Mouse (Mus musculus) hindbrain, embryonic 13.5 days (tissue): ENCODE measurements around the gene Kcnq4. TPM values are rescaled to one million over a fixed set of nuclear protein-coding genes. Genes with fewer than 3 reads are reported as not detected.

ENCODE experiments used
- ATAC-seq: fragments of 200-750 bp; cut with Nextera tagmentation; 2 replicates; pipeline ENCODE4 v1.8.0; 2017; ENCODE audit warnings: moderate TSS enrichment; ENCODE audit not compliant: low FRiP score
- H3K27ac ChIP-seq: fragments of 300-500 bp; sonication (generic); 2 replicates; pipeline ENCODE4 v1.5.1; 2015; ENCODE audit warnings: inconsistent platforms, mild to moderate bottlenecking, moderate library complexity
- H3K27me3 ChIP-seq: fragments of 300-500 bp; sonication (generic); 2 replicates; pipeline ENCODE4 v1.6.1; 2015; ENCODE audit warnings: mild to moderate bottlenecking, inconsistent platforms
- H3K36me3 ChIP-seq: fragments of 300-500 bp; sonication (generic); 2 replicates; pipeline ENCODE4 v1.6.1; 2015; ENCODE audit warnings: mild to moderate bottlenecking, inconsistent platforms
- H3K4me1 ChIP-seq: fragments of 300-500 bp; sonication (generic); replicated peaks from 2 replicates; pipeline ENCODE4 v1.6.1; 2015; ENCODE audit warnings: inconsistent platforms
- H3K4me2 ChIP-seq: fragments of 300-500 bp; sonication (generic); 2 replicates; pipeline ENCODE4 v1.6.1; 2015; ENCODE audit warnings: inconsistent platforms, mild to moderate bottlenecking, moderate library complexity
- H3K4me3 ChIP-seq: fragments of 300-500 bp; sonication (generic); 2 replicates; pipeline ENCODE4 v1.5.1; 2015; ENCODE audit warnings: mild to moderate bottlenecking, inconsistent platforms
- H3K9ac ChIP-seq: fragments of 300-500 bp; sonication (generic); 2 replicates; pipeline ENCODE4 v1.6.1; 2015; ENCODE audit warnings: mild to moderate bottlenecking, inconsistent platforms
- H3K9me3 ChIP-seq: fragments of 300-500 bp; sonication (generic); 2 replicates; pipeline ENCODE4 v1.6.1; 2016; ENCODE audit warnings: inconsistent platforms
- WGBS: fragments of 180-500 bp; shearing (Covaris S2); methylation state at CpG from one replicate; pipeline ENCODE4 v1.1.7; 2015; 5-methylcytosine and 5-hydroxymethylcytosine counted together
- microRNA counts: library from miRNA; unstranded; fragments of <30 nt; microRNA quantifications from one replicate; lab custom pipeline; 2016
- microRNA-seq: library from miRNA; unstranded; fragments of <30 nt; microRNA quantifications from one replicate; pipeline ENCODE4, GENCODE M21; 2016
- polyA plus RNA-seq: library from polyadenylated mRNA; unstranded; fragments of >200 nt; fragmentation: Nextera tagmentation; extraction: Ambion mirVana; gene quantifications from 2 replicates; pipeline ENCODE4 v1.2.1, GENCODE M21; 2015

Kcnq4 gene
- polyA plus RNA-seq, 1 experiment from 2014 or later, result 5.8 TPM

DNA sequence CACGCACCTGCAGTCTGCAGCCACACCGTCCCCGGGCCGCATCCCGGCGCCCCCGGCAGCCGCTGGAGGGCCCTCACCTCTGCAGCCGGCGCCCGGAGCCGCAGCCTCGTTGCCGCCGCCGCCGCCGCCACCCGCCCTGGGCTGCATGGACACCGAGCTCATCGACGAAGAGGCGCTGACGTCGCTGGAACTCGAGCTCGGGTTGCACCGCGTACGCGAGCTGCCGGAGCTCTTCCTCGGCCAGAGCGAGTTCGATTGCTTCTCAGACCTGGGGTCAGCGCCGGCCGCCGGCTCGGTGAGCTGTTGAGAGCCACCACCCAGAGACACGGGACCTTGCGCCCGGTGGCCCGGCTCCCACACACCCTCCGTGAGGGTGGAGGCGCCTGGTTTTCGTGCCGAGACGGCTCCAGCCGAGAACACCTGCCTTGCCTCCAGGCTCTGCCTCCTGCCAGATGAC lies 81.3 kb downstream of the Kcnq4 start:
- under 1% methylated on average over 50 of the region's 50 CpGs for WGBS
- peak overlapping the region; percentile 75 for H3K9ac ChIP-seq
- H3K27me3 ChIP-seq, result peaks cover 55% of the 10 kb centered on the region
- H3K4me1 ChIP-seq, result peaks cover 20% of the 10 kb centered on the region
- no peaks in the 10 kb centered on the region for H3K9me3 ChIP-seq
- peak; percentile 60 for ATAC-seq
- no peak overlapping the region for H3K27ac ChIP-seq
- peak overlapping the region; percentile 55 for H3K4me3 ChIP-seq
- peak overlapping the region; percentile 99 for H3K4me2 ChIP-seq
- no peaks in the 10 kb centered on the region for H3K36me3 ChIP-seq

DNA sequence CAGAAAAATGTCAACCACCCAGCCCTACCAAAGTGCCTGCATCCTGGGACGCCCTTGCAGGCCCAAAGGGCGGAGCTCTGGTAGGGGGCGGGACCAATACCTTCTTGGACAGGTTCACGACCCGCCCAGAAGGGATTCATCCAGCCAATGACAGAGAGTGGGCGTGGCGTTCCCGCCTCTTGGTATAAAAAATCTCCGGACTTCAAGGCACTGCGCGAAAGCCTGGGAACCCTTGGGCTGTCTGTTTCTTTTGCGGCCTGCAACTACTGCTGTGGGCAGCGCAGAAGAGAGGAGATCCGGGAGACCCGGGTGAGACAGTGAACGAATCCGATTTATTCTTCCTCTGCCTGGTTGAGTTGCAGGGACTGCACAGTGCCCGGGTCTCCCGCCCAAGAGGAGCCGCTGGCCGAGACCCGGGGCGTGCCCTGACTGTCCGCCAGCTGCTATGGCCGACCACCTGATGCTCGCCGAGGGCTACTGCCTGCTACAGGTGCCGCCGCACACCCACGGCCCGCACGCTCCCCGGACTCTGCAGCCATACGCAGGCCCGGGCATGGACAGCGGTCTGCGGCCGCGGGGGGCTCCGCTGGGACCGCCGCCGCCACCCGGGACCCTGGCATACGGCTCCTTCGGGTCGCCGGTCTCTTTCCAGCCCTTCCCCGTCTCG lies 81.9 kb downstream of the Kcnq4 start, which contains the start of gene Cited4:
Gene Cited4 (plus strand): TSS at position 215 of the 667 bp plus-strand sequence.
- peaks cover 20% of the 10 kb centered on the region for H3K4me1 ChIP-seq
- peak within 1 kb of the TSS; percentile 99 for H3K4me2 ChIP-seq
- no peaks in the 10 kb centered on the region for H3K36me3 ChIP-seq
- H3K27me3 ChIP-seq, result peaks cover 49% of the 10 kb centered on the region
- H3K4me3 ChIP-seq, result peak within 1 kb of the TSS; percentile 55
- WGBS, result under 1% methylated on average over 50 of the region's 50 CpGs
- H3K27ac ChIP-seq, result no peak within 1 kb of the TSS
- ATAC-seq, result peak; percentile 81
- peak within 1 kb of the TSS; percentile 75 for H3K9ac ChIP-seq
- no peaks in the 10 kb centered on the region for H3K9me3 ChIP-seq

DNA sequence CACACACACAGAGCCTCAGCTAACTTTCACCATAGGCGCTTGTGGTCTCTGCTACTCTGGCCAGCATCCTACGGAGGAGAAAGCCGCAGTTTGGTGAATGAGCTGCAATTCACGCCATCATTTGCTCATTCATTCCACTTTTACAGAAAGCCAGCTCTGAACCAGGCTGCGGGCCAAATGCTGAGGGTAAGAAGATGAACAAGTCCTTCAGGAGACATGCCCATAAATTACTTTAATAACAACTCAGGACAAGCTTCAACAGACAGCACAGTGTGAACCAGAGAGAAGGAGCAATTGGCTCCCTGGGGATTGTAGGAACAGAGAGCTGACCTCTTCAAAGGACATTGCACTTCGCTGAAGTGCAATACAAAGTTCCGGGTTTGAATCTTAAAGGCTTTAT lies 82.6 kb downstream of the Kcnq4 start:
- Histone ChIP-seq H3K27me3 (peaks cover 42% of the 10 kb centered on the region), H3K4me2 (no peak overlapping the region), H3K9ac (no peak overlapping the region), H3K9me3 (no peaks in the 10 kb centered on the region), H3K36me3 (no peaks in the 10 kb centered on the region), H3K4me3 (no peak overlapping the region), H3K4me1 (peaks cover 20% of the 10 kb centered on the region), H3K27ac (no peak overlapping the region)
- 61% methylated on average over 7 of the region's 7 CpGs for WGBS
- ATAC-seq, result no peak

DNA sequence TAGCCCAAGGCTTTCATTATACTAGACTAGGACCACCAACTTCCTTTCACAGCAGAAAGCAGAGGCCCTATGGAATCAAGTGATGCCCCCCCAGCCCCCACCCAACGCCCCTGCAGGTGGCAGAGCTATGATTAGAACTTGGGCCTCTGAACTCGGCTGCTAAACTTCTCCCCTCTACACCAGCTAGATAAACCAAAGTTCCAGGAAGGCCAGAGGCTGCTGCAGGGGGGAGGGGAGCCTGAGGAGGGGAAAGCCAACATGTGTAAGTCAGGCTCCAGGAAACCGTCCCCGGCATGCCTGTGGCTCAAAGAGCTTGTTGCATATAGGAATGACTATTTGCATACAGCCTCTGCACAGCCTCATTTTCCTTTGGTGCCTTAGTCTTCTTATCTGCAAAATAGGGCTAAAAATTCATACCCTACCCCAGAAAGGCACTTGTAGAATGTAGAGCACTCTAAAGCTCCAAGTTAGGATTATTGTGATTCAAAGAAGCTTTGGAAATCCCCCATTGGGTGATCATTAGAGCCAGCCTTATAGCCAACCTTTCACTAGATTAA lies 83.2 kb downstream of the Kcnq4 start:
- Histone ChIP-seq H3K9ac (no peak overlapping the region), H3K4me3 (no peak overlapping the region), H3K4me1 (peaks cover 20% of the 10 kb centered on the region), H3K27ac (no peak overlapping the region), H3K36me3 (no peaks in the 10 kb centered on the region), H3K27me3 (peaks cover 40% of the 10 kb centered on the region), H3K9me3 (no peaks in the 10 kb centered on the region), H3K4me2 (no peak overlapping the region)
- 41% methylated on average over 4 of the region's 4 CpGs for WGBS
- no peak for ATAC-seq

DNA sequence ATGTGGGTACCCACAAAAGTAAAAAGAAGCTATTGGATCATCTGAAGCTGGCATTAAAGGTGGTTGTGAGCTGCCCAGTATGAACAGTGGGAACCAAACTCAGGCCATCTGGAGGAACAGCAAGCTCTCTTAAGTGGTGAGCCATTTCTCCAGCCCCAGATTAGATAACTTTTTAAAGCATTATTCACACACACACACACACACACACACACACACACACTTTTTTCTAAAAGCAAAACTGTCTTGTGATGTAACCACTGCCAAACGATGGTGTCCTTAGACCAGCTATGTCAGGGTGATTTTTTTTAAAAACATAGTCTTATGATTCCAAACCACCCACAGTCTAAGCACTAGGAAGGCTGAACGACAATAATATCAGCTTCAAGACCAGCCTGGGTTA lies 83.8 kb downstream of the Kcnq4 start:
- Histone ChIP-seq H3K36me3 (no peaks in the 10 kb centered on the region), H3K9me3 (no peaks in the 10 kb centered on the region), H3K4me3 (no peak overlapping the region), H3K27ac (no peak overlapping the region), H3K4me1 (peaks cover 20% of the 10 kb centered on the region), H3K9ac (no peak overlapping the region), H3K27me3 (peaks cover 43% of the 10 kb centered on the region), H3K4me2 (no peak overlapping the region)
- 85% methylated on average over 2 of the region's 2 CpGs for WGBS
- ATAC-seq, result no peak

DNA sequence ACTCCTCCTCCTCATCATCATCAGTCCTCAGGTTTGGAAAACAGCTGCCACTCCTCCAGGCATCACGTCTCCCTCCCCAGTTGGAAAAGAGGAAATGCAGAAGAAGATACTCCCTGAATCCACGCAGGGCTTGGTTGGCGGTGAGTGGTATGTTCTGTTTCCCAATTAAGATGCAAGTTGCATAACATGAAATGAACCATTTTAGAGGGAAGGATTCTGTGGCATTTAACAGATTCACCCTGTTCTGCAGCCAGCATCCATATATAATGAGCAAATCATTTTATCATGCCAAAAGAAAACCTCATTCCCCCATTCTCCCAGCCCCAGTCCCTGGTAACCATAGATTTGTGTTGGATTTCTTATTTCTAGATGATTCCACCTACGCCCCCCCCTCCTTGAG lies 87.9 kb downstream of the Kcnq4 start:
- no peak overlapping the region for H3K4me3 ChIP-seq
- ATAC-seq, result no peak
- H3K27ac ChIP-seq, result no peak overlapping the region
- H3K27me3 ChIP-seq, result peaks cover 12% of the 10 kb centered on the region; the same call in 1 of the 2 replicates
- H3K9ac ChIP-seq, result no peak overlapping the region
- WGBS, result 76% methylated on average over 4 of the region's 4 CpGs
- no peaks in the 10 kb centered on the region for H3K9me3 ChIP-seq
- no peak overlapping the region for H3K4me2 ChIP-seq
- H3K36me3 ChIP-seq, result no peaks in the 10 kb centered on the region
- H3K4me1 ChIP-seq, result no peaks in the 10 kb centered on the region

DNA sequence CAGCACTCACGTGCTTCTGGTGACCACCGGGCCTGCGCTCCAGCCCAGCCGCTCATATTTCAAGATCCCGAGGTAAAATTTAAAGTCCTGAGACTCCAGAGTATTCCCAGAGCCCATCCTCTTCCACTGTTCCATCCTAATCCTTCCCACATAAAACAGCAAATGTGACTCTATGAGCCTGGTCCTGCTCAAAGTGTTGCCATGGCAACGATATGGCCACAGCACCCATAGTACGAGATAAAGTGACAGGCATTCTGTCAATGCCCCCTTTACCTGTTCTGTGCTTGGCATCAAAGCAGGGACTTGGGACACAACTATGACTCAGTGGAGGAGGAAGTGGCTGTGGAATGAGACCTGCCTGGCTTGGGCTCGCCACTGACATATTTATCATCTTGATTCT lies 92.5 kb downstream of the Kcnq4 start:
- Histone ChIP-seq H3K27me3 (peaks cover 18% of the 10 kb centered on the region; the same call in 1 of the 2 replicates), H3K4me3 (no peak overlapping the region), H3K4me1 (no peaks in the 10 kb centered on the region), H3K36me3 (no peaks in the 10 kb centered on the region), H3K27ac (no peak overlapping the region), H3K4me2 (no peak overlapping the region), H3K9ac (no peak overlapping the region), H3K9me3 (no peaks in the 10 kb centered on the region)
- no peak for ATAC-seq
- WGBS, result 78% methylated on average over 8 of the region's 8 CpGs

DNA sequence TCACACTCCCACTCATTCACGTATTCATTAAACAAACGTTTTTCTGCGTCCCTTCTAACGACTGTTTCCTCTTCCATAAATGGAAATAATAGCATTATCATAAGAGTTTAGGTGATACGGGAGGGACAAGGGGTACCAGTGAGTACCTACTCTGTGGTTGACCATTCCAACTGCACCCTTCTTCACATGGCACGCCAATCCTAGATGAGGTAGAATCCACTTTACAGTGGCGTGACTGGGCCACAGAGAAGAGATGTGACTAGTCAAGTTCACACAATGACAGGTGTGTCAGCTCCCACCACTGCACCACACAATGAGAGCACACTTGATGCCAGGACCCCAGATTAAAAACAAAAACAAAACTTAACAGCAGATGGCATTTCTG lies 98.2 kb downstream of the Kcnq4 start:
- no peaks in the 10 kb centered on the region for H3K9me3 ChIP-seq
- WGBS, result 20% methylated on average over 7 of the region's 7 CpGs
- ATAC-seq, result 0 out of 2 replicates have a peak, but pooled peaks have one; percentile 44
- peak overlapping the region; percentile 56 for H3K4me3 ChIP-seq
- peaks cover 44% of the 10 kb centered on the region for H3K27me3 ChIP-seq
- H3K9ac ChIP-seq, result peak overlapping the region; percentile 82
- H3K36me3 ChIP-seq, result no peaks in the 10 kb centered on the region
- H3K4me2 ChIP-seq, result peak overlapping the region; percentile 95
- H3K4me1 ChIP-seq, result peaks cover 12% of the 10 kb centered on the region
- H3K27ac ChIP-seq, result no peak overlapping the region

DNA sequence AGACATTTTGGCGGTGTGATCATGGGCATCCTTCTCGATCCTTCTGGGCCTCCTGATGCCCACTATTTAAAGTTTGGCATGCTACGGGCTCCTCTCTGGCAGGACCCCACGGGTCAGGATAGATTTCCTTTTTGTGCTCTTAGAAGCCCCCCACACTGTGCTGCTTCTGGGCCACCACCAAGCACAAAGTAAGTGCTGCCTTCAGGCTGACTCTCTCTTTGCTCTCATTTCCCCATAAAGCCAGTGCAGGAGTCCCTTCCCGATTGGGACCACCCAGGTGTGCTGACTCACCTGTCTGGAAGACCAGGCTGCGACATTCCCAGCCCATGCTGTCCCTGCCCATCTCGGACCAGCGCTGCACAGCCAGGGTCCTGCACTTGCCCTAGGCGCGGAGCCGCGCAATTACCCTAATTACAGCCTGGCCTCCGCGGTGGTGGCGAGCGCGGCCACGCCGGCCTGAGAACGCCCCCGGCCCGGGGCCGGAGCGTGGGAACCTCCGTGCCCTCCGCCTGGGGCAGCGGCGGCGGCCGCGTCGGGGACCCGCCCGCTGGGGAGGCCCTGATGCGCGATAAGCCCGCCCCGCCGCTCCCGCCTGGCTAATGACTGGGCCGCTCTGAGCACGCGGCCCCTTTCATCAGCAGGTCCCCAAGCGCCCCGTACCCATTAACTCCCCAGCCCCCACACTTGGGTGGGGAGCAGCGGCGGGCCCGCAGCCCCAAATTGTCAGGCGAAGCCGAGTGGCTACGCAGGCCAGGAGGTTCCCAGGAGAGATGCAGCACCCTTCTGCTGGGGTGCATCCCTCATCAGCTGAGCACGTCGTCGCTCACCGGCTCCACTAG lies 98.8 kb downstream of the Kcnq4 start:
- peak overlapping the region; percentile 56 for H3K4me3 ChIP-seq
- H3K27ac ChIP-seq, result no peak overlapping the region
- H3K36me3 ChIP-seq, result no peaks in the 10 kb centered on the region
- H3K4me1 ChIP-seq, result peaks cover 12% of the 10 kb centered on the region
- peak; percentile 74 for ATAC-seq
- peak overlapping the region; percentile 95 for H3K4me2 ChIP-seq
- no peaks in the 10 kb centered on the region for H3K9me3 ChIP-seq
- H3K27me3 ChIP-seq, result peaks cover 44% of the 10 kb centered on the region
- peak overlapping the region; percentile 82 for H3K9ac ChIP-seq
- WGBS, result 4% methylated on average over 55 of the region's 55 CpGs

MicroRNAs encoded within 50 kb of the gene (microRNA counts, 519-probe panel; counts per million panel counts)
- 3,094 counts per million, percentile 34 among the panel's probes with 10 or more counts for microRNA mmu-miR-30e (lab: Ali Mortazavi, UCI)

Small RNAs within 50 kb of the gene (microRNA-seq; reads per million reads assigned to microRNA genes)
- 62.4 reads per million, percentile 44 among the genes with 10 or more reads in this experiment for gene Mir30c-1
- gene Mir30e, result not detected
- not detected for gene Mir30f

Other genes starting within 250 kb of the Kcnq4 start
- not detected in 2 replicates for gene Slfnl1, start 216.4 kb downstream of the Kcnq4 start, polyA plus RNA-seq
- 80.6 and 84.0 TPM in 2 replicates for gene Ctps, start 178.3 kb downstream of the Kcnq4 start, polyA plus RNA-seq
- not detected in 2 replicates for gene Gm8439, start 159.9 kb downstream of the Kcnq4 start, polyA plus RNA-seq
- 0.61 and 0.93 TPM in 2 replicates for gene Cited4, start 82.0 kb downstream of the Kcnq4 start, polyA plus RNA-seq
- gene Nfyc, start 83.0 kb upstream of the Kcnq4 start, polyA plus RNA-seq, result 85.8 and 86.3 TPM in 2 replicates
- 11.9 and 12.4 TPM in 2 replicates for gene Rims3, start 106.2 kb upstream of the Kcnq4 start, polyA plus RNA-seq
- gene Exo5, start 176.4 kb upstream of the Kcnq4 start, polyA plus RNA-seq, result 38.3 and 42.6 TPM in 2 replicates
- 9.1 and 9.8 TPM in 2 replicates for gene Zfp69, start 203.1 kb upstream of the Kcnq4 start, polyA plus RNA-seq